Mouse (Mus musculus): ENCODE data around the gene Prdm2.

Gene Prdm2

DNA sequence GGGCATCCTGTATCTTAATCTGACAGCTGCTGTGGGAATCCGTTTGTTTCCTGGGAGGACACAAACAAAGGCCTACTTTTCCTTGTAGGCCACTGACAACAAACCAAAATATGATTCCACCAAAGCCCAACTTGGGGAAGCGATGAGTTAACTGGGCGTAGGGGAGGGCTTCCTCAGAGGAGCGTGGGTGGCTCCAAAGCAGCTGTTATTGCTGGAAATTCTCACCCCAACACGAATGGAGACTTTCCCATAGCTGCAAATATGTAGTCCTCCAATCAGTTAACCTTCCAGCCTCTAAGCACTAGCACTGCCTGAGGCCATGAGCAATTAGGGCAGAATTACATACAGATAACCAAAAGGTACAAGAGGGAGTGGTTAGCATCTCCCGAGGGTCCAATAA is 112.6 kb downstream of the Prdm2 start:
- DNase-seq = no peak

DNA sequence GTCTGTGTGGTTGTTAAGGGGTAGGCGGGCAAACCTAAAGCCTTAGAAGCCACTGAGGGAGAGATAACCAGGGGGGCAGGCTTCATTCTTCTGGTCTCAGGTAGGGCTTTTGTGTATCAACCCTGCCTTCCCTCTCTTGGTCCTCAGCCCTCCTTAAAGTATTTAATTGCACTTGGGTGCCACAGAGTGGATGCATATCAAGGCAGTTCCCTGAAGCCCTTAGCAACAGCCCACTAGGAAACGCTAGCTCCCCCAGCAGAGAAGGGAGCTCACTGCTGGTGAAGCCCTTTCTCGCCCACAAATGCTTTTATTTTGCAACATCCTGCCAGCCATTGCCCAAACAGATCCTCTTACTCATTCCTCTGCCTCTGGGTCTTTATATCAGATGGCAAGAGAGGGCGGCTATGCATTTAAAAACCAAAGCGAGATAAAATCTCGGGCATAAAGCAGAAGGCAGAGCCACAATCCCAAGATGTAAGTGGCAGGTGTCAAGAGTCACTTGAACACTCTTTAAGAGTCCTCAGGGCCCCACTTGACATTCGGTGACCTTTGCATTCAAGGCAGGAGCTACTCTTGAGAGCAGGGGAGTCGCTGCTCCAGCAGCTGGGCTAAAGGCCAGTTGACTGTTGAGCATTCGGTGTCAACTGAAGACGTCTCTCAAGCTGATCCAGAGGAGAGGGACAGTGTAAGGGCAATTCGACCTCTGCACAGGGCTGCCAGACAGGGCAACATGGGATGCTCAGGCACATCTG is 113.3 kb downstream of the Prdm2 start:
- no peak for DNase-seq

DNA sequence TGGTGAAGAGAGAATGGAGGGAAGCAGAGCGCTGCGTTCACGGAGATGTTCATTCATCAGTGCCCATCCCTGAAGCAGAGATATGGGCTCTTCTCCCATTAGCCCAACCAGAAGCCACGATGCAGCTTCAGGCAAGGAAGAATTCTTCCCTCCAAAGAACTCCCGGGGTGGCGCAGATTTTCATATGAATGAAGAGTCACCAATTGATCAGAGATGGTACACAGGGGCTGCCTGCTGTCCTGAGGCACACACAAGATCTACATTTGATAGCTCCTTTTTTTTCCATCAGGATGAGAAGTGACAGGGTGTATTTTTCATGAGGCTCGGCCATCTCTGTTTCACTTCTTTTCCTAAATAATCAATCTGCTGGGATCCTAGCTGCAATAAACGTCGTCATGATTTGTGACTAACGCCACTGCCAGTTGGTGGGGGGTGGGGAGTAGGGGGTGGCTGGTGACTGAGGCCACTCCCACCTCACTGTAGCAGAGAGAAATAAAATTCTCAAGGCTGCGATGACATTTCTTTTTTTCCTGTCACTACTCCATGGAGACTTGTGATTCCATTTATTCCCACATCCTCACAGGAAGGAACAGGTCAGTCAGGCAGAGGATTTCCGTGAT is 120.6 kb downstream of the Prdm2 start:
- no peak for DNase-seq

DNA sequence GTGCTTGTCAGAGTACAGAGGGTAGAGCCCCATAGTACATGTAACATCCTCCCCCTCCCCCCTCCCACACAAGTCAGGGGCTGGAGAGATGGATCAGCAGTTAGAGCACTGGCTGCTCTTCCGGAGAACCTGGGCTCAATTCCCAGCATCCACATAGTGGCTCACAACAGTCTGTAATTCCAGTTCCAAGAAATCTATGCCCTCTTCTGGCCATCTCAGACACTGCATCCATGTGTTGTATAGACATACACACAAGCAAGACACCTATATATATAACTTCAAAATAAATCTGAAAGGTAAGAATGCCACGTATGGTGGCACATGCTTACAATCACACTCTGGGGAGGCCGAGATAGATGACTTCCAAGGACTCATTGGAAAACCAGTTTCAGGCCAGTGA is 122.2 kb downstream of the Prdm2 start:
- DNase-seq = no peak

DNA sequence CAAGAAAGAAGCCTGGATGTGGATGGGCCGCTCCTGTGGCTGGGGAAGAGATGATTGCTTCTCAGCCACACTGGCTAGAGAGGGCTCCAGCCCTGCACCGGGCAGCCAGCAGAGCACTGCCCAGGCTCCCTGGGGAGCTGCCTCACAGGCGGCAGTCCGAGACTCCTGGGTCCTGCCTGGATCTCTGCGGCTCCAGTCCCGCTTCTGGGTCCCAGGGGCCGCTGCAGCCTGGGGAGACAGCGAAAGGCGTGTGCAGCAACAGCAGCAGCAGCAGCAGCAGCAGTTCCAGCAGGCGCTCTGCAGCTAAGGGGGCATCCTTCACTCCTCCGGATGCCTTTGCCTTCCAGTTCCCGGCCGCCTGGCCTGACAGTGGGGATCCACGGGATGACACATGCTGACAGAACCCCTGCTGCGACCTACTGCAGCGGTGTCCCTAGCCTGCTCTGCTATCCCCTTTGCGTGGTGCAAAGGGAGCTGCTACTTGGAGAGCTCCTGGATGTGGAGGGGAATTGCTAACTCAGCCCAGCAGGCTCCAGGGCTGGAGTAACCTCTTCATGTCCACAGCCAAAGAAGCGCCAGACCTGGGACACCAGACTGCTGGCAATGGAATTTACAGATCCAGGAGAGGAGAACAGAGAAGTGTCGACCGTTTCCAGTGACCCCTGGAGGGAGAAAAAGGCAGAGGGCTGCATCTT is 138.6 kb downstream of the Prdm2 start:
- DNase-seq = peak; percentile 9 to 13

DNA sequence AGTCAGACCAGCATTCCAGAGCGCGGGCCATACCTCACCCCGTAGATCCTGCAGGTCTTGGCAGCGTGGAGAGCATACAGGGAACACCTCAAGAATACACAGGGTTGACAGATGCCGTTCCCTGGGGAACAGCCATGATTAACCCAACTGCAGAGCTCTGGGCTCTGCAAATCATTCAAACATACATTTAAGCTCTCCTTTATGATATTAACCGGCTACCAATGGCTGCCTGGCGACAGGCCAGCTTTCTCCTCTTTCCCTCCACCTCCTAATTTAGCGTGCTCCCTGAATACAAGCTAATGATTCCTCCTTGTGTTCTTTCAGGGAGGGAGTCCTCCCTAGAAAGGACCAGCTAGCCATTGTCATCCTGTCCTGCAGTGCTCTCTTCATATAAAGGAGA is 141.0 kb downstream of the Prdm2 start:
- DNase-seq = peak in 1 of 2 experiments; percentile 7

DNA sequence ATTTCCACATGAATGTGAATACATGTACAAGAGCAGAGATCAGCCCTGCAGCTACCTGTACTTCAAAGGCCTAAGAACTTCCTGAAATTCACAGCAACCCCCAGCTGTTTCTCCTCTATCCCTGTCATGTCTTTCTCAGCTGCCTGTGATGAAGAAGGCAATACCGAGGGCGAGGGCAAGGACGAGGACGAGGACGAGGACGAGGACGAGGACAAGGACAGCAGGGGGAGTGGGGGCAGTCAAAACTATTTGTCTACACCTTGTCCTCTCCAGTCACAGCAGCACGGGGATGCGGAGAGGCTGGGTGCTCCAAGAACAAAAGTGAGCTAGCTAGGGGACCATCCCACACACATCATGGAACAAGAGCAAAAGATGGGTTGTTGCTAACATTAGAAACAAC is 145.8 kb downstream of the Prdm2 start:
- no peak for DNase-seq

DNA sequence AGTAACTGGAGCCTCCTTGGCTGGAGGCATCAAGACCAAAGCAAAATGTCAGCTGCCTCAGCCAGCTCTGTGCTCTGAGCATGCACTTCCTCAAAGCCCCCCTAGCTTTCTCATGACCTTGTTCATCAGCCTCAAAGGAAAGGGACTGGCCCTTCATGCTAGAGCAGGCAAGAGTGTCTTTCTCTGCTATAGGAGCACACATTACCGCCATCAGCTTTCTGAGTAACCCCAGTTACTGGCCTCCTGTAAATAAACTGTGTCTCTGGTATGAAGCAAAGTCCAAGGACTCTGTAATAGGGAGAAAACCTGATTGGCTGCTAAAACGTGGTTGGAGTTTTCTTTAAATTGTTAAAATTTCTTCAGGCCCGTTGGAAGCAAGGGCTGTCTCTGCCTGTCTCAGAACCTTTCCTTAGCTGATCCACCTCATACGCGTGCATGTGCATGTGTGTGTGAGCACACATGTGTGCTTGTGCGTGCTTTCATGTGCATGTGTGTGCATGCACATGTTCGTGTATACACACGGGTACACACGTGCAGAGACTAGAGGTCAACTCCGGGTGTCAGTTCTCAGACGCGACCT is 153.9 kb downstream of the Prdm2 start:
- no peak for DNase-seq
